Mouse (Mus musculus) lung, postnatal 0 days (tissue): Measurements from ENCODE around the gene Skp2. TPM values are rescaled to one million over a fixed set of nuclear protein-coding genes. Genes with fewer than 3 reads are reported as not detected.

Experiments used
- ATAC-seq: fragments of 200-750 bp; cut with Nextera tagmentation; 2 replicates; pipeline ENCODE4 v1.8.0; 2017; ENCODE audit warnings: moderate library complexity
- DNase-seq: peaks from one replicate; pipeline ENCODE4 v3.0.0-alpha.2; 2016; ENCODE audit warnings: low spot score
- H3K27ac ChIP-seq: fragments of 300-500 bp; sonication (generic); 2 replicates; pipeline ENCODE4 v1.5.1; 2014; ENCODE audit warnings: antibody characterized with exemption, mild to moderate bottlenecking, low read length, mixed read lengths
- H3K27me3 ChIP-seq: fragments of 300-500 bp; sonication (generic); replicated peaks from 2 replicates; pipeline ENCODE4 v1.6.1; 2014; ENCODE audit warnings: low read length, mixed read lengths; ENCODE audit not compliant: insufficient read depth
- H3K36me3 ChIP-seq: fragments of 300-500 bp; sonication (generic); 2 replicates; pipeline ENCODE4 v1.6.1; 2014; ENCODE audit warnings: low read length, mixed read lengths; ENCODE audit not compliant: insufficient read depth
- H3K4me1 ChIP-seq: fragments of 300-500 bp; sonication (generic); 2 replicates; pipeline ENCODE4 v1.6.1; 2014; ENCODE audit warnings: antibody characterized with exemption, low read depth, low read length, mixed read lengths; ENCODE audit not compliant: insufficient read depth
- H3K4me2 ChIP-seq: fragments of 300-500 bp; sonication (generic); replicated peaks from 2 replicates; pipeline ENCODE4 v1.6.1; 2014; ENCODE audit warnings: low read depth, mild to moderate bottlenecking, low read length, moderate library complexity, mixed read lengths
- H3K4me3 ChIP-seq: fragments of 300-500 bp; sonication (generic); 2 replicates; pipeline ENCODE4 v1.5.1; 2014; ENCODE audit warnings: low read depth, low read length
- H3K9ac ChIP-seq: fragments of 300-500 bp; sonication (generic); replicated peaks from 2 replicates; pipeline ENCODE4 v1.6.1; 2014; ENCODE audit warnings: low read depth, mild to moderate bottlenecking
- H3K9me3 ChIP-seq: fragments of 300-500 bp; sonication (generic); 2 replicates; pipeline ENCODE4 v1.6.1; 2016; ENCODE audit warnings: low read length, mixed read lengths
- CTCF ChIP-seq: IDR thresholded peaks from 2 replicates; pipeline ENCODE4 v1.5.1; 2016; ENCODE audit warnings: antibody characterized with exemption, mild to moderate bottlenecking
- EP300 ChIP-seq: IDR thresholded peaks from 2 replicates; pipeline ENCODE4 v1.6.1; 2016; ENCODE audit warnings: antibody characterized with exemption, mild to moderate bottlenecking, control low read depth
- WGBS: fragments of 180-500 bp; shearing (Covaris S2); extraction: QIAGEN DNeasy Blood & Tissue Kit; methylation state at CpG from one replicate; pipeline ENCODE4 v1.1.7; 2014; 5-methylcytosine and 5-hydroxymethylcytosine counted together
- polyA plus RNA-seq: library from polyadenylated mRNA; unstranded; fragments of >200 nt; fragmentation: Nextera tagmentation; extraction: Ambion mirVana; gene quantifications from 2 replicates; pipeline ENCODE4 v1.2.1, GENCODE M21; 2015

Gene Skp2
- polyA plus RNA-seq, 1 experiment from 2014 or later, result 5.0 TPM

DNA sequence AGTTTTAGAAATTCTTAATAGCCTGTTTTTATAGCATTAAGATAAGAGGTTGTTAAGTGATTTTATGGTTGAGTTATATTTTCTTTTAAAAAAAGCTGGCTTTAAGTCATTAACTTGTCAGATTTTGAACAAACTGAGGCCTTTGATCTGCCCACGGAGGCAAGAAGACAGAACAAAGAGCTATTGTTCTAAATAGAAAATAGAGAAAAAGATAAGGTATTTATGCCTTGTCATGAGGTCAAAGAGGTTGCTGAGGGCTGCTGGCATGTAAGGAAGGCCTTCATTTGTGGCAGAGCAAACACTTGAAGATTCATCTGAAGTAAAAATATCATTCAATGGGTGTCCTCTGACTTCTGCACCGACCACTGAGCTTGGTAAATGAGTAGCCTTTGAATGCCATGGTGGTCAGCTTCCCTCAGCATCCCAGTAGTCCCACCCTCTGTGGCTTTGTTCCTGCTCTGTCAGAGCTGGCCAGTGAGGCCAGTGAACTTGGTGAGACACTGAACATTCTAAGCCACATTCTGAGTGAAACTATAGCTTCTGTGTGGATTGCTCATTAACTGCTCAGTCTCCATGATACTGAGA lies 66.0 kb downstream of the Skp2 start:
- Histone ChIP-seq H3K9ac (no peak overlapping the region), H3K27me3 (no peaks in the 10 kb centered on the region), H3K27ac (no peak overlapping the region), H3K36me3 (no peaks in the 10 kb centered on the region), H3K4me1 (0 out of 2 replicates have a peak, but pooled peaks cover 6% of the 10 kb centered on the region), H3K9me3 (no peaks in the 10 kb centered on the region), H3K4me2 (no peak overlapping the region), H3K4me3 (no peak overlapping the region)
- ATAC-seq (no peak), DNase-seq (no peak)
- WGBS, result 9% methylated on average over 2 of the region's 2 CpGs
- TF ChIP-seq EP300 (no peak), CTCF (no peak)

DNA sequence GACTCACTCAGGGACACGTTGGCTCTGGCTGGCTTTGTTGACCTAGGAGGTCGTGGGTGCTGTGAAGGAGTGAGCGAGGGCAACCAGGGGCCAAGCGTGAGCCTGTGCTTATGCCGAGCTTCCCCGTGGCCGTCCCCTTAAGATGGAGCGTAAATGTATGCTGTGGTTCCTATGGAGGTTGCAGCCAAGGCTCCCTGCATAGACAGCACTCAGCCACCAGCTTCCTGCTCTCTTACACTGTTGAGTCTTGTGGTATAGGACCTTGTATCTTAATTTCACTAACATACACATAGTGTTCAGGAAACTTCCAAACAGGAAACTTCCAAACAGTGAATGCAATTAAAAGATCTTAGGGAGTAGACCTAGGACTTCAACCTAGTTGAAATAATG lies 66.5 kb downstream of the Skp2 start:
- Histone ChIP-seq H3K4me3 (no peak overlapping the region), H3K36me3 (no peaks in the 10 kb centered on the region), H3K9ac (no peak overlapping the region), H3K4me2 (no peak overlapping the region), H3K9me3 (no peaks in the 10 kb centered on the region), H3K27ac (no peak overlapping the region), H3K27me3 (no peaks in the 10 kb centered on the region), H3K4me1 (0 out of 2 replicates have a peak, but pooled peaks cover under 1% of the 10 kb centered on the region)
- DNase-seq, result no peak
- 46% methylated on average over 8 of the region's 8 CpGs for WGBS
- ATAC-seq, result no peak
- no peak for TF ChIP-seq EP300

DNA sequence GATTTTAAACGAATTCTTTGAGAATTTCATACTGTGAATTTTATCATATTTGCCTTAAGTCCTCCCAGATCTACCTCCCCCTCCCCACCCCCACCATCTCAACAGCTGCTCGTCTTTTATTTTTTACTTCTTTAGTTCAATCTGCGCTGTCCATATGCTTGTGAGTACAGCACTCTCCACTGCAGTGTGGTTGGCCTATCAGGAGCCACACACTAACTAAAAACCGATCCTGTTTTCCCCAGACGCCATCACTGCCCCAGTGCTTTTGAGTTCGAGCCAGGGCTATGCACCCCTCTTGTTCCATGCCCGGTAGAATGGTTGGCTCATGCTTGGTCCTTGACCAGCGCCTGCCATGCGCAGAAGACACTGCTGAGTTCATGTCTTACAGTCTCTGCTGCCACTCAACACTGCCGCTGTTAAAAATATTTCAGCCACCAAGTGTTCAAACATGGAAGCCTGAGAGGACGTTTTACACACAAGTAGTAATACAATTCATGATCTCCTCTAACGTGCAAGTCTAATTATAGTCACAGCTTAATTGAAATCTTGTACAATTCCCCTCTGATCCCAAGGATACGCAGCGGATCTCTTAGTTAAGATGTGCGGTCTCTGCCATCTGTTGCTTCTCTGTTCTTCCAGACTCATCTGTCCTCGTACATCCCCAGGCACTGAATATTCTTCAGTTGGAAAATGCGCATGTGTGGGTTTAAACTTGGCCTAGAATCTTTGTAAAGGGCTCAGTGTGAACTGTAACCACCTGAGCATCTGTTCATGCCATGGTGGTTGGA lies 67.1 kb downstream of the Skp2 start:
- H3K9ac ChIP-seq, result no peak overlapping the region
- ATAC-seq (no peak), DNase-seq (no peak)
- no peaks in the 10 kb centered on the region for H3K9me3 ChIP-seq
- no peak overlapping the region for H3K4me3 ChIP-seq
- no peaks in the 10 kb centered on the region for H3K4me1 ChIP-seq
- H3K4me2 ChIP-seq, result no peak overlapping the region
- H3K36me3 ChIP-seq, result no peaks in the 10 kb centered on the region
- no peaks in the 10 kb centered on the region for H3K27me3 ChIP-seq
- TF ChIP-seq EP300 (no peak), CTCF (no peak)
- no peak overlapping the region for H3K27ac ChIP-seq
- WGBS, result 79% methylated on average over 17 of the region's 17 CpGs

DNA sequence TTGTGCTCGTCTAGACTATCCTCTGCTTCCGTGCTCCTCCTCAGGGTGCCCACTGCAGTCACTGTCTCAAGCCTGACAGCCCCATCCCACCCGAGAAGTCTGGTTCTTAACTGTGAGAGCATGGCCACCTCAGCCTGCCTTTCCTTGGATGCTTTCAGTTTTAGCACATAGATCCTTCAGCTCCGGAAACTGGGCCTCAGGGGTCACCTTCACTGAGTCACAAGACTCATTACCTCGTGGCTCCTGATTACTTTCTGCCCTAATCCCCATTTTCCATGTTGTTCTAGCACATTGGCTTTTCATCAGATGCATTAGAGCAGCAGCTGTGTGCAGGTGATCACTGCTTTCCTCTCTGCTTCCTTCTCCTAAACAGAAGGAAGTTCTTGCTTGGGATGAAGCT lies 67.8 kb downstream of the Skp2 start:
- Histone ChIP-seq H3K36me3 (no peaks in the 10 kb centered on the region), H3K4me2 (no peak overlapping the region), H3K9me3 (no peaks in the 10 kb centered on the region), H3K4me3 (no peak overlapping the region), H3K4me1 (no peaks in the 10 kb centered on the region), H3K9ac (no peak overlapping the region), H3K27me3 (no peaks in the 10 kb centered on the region), H3K27ac (no peak overlapping the region)
- WGBS, result 75% methylated on average over 5 of the region's 5 CpGs
- ATAC-seq, result no peak
- TF ChIP-seq CTCF (no peak), EP300 (no peak)
- no peak for DNase-seq

DNA sequence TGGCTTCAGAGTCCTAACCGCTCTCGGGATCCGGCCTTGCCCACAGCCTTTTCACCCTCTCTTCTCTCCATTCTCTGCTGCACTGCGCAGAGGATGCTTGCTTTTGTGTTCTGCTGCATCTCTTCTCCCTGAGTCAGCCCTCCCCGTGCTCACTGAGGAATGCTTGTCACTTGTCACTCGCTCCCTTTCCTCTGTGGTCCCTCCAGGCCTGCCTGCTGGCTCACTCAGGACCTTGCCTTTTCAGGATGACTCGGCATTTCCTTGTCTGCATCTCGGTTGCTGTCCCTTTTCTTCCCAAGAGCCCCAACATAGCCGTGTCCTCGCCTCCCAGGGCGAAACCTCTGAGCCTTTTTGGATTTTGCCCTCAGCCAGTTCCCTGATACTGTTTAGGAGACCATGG lies 68.4 kb downstream of the Skp2 start:
- DNase-seq, result no peak
- H3K36me3 ChIP-seq, result no peaks in the 10 kb centered on the region
- H3K27me3 ChIP-seq, result no peaks in the 10 kb centered on the region
- H3K4me3 ChIP-seq, result no peak overlapping the region
- no peak overlapping the region for H3K4me2 ChIP-seq
- WGBS, result 74% methylated on average over 11 of the region's 11 CpGs
- H3K27ac ChIP-seq, result no peak overlapping the region
- TF ChIP-seq EP300, result no peak
- no peak for TF ChIP-seq CTCF
- H3K9ac ChIP-seq, result no peak overlapping the region
- ATAC-seq, result no peak
- no peaks in the 10 kb centered on the region for H3K4me1 ChIP-seq
- no peaks in the 10 kb centered on the region for H3K9me3 ChIP-seq

DNA sequence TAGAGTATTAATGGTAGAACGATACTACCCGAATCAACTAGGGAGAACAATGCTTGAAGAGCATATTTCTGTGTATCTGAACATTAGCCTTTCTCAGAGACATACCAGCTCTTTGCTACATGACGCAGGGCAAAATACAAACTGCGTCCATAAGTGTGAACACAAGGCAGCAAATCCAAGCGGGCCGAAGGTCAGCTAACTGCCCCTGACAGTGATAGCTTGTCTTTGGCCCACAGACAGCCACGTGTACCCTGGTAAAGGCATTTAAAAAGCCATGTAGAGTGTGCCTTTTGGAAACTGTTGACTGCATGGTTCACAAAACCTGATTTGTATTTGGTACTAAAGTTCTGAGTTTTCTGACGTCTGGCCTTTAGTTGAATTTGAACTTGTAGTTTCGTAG lies 72.5 kb downstream of the Skp2 start:
- Histone ChIP-seq H3K27ac (no peak overlapping the region), H3K9me3 (no peaks in the 10 kb centered on the region), H3K9ac (no peak overlapping the region), H3K4me3 (no peak overlapping the region), H3K4me2 (no peak overlapping the region), H3K4me1 (peaks cover 10% of the 10 kb centered on the region; the same call in 1 of the 2 replicates), H3K36me3 (no peaks in the 10 kb centered on the region), H3K27me3 (no peaks in the 10 kb centered on the region)
- ATAC-seq (no peak), DNase-seq (no peak)
- WGBS, result 79% methylated on average over 9 of the region's 9 CpGs
- no peak for TF ChIP-seq CTCF
- TF ChIP-seq EP300, result no peak
